Mouse (Mus musculus) mature B cell (primary cell): ENCODE measurements around the gene Hadh.

Source experiments
- in situ Hi-C: fragments of 300-500 bp; cut with MboI; formaldehyde crosslinking; loops from 2 replicates; pipeline ENCODE4 v1.14.3; 2019

The Hadh gene

DNA sequence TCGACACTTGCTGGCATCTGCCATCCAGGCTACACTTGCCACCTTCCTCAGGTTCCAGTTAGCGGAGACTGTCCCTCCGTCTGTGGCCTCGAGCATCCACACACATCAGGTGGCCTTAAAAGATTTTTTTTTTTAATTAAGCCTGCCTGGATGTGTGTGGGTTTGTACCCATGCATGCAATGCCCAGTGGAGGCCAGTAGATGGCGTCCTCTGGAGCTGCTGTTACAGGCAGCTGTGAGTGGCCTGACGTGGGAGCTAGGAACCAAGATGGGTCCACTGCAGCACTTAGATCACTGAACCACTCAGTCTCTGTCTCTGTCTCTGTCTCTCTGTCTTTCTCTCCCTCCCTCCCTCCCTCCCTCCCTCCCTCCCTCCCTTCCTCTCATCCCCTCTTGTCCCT is 43.8 kb downstream of the Hadh start:
- in situ Hi-C loops: no loop called here

GRCm38 (mm10) chr3:131218636-131219390 is 53.1 kb downstream of the Hadh start:
- in situ Hi-C loops: no loop called here

- in situ Hi-C loops: no loop called here
Measured at GRCm38 (mm10) chr3:131214841-131215240, 57.1 kb downstream of the Hadh start.

- in situ Hi-C loops: no loop called here
Measured at GRCm38 (mm10) chr3:131214060-131214658, 57.7 kb downstream of the Hadh start.

DNA sequence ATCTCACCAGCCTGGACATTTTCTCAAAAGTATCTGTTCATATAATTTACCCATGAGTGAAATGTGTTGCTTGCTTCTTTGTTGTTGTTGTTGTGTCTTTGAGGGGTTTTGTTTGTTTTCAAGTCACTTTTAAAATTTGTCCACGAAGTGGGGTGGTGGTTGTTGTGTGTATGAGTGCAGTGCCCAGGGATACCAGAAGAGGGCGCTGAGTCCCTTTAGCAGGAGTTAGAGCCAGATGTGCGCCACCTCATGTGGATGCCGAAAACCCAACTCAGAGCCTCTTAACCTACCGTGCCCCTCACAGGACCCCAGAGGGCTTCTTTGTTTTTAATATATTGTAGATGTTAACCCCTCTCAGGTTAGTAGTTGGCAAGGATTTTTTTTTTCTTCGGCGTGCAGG is 59.7 kb downstream of the Hadh start:
- in situ Hi-C loops: no loop called here

DNA sequence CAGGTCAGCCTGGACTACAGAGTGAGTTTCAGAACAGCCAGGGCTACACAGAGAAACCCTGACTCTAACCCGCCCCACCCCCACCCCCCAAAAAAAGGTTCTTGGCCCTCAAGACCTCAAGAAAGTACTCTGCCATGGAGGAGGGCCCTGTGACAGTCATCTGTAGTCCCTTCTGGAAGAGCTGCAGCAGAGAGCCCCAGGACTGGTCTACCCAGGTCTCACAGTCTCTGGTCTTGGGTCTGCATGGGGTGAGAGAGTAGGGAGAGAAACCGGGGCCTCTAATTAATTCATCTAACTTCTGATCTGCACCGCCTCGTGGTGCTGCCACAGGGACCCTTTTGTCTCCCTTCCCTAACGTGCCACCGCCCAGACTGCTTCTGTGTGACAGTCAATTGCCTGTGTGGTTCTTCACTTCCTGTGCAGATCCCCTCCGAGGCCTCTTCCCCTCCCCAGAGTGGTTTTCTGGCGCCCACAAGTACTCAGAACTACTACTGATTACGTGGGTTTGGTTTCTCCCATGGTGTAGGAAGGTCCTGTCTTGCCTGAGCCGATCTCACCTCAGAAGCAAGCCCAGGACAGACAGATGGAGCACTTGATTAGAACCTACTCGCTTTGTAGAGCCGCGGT is 63.5 kb downstream of the Hadh start:
- in situ Hi-C loops: no loop called here

- in situ Hi-C loops: no loop called here
Measured at GRCm38 (mm10) chr3:131207846-131208245, 64.1 kb downstream of the Hadh start.

GRCm38 (mm10) chr3:131202311-131202710 is 69.6 kb downstream of the Hadh start:
- in situ Hi-C loops: no loop called here

GRCm38 (mm10) chr3:131199590-131200288 is 72.2 kb downstream of the Hadh start:
- in situ Hi-C loops: no loop called here

DNA sequence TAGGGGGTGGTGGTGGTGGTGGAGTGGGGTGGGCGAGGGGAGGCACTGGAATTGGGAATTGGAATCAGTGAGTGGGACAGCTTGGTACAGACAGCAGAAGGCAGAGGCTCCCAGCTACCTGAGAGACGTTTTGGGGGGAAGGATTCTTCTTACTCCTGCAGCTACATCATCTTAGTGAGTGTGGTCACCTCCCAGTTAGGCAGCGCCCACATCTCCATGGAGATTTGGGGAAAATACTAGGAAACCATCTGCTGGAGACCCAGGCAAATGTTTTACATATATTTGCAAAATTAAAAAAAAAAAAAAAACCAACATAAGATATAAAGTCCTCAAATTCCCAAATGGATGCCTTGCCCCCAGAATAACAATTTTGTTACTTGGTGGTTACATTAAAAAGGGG is 72.9 kb downstream of the Hadh start:
- in situ Hi-C loops: no loop called here

DNA sequence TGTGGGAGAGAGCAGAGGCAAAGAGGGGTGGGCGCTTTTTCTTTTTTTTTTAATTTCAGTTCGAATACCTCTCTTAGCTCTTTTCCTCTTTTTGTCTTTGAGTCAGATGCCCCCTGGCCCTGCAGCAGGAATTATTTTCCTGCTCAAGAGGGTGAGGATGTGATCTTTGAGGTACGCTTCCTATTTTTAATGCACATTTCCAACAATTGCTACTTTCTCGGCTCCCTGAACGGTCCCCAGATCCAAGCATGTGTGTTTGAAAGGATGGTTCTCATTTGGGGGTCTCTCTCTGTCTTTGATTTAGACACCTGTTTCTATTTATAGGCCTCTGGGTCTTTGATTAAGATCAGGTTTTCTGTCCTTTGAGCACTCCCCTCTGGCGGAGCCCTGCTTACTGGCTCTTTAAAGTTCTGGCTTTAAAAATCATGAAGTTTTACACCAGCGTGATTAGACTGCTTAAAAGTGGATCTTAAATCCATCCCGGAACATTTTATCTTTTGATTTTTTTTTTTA is 75.3 kb downstream of the Hadh start:
- in situ Hi-C loops: no loop called here

DNA sequence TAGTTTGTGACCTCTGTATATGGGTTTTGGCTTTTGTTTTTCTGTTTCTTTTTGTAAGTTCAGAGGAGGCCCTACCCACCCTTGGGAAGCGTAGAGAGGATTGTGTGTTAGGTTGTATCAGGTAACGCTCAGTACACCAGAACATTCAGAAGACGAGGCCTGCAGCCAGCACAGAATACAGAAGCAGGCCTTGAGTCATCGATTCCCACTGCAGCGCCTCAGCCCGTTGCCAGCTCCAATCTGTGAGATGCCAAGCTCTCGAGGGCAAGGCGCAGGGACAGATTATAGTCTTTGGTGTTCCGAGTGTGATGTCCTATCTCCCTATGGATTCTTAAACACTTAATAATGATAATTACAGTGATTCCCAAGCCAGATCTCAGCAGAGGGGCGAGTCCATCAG is 75.9 kb downstream of the Hadh start:
- in situ Hi-C loops: no loop called here

DNA sequence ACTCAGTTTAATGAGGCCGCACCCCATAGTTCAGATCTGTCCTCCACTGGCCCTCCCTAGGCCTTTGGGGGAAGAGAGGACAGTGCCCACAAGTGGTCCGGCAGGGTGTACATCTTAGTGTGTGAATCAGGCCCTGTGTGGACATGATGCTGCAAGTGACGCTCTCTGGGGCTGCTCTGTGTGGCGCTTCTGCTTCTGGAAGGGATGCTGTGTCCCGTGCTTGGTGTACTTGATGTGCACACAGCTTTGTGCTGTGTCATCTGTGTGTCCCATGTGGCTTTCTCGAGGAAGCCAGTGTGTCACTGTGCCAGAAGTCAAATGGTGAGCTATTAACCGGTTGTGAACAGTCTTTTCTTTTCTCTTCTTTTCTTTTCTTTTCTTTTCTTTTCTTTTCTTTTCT is 80.4 kb downstream of the Hadh start:
- in situ Hi-C loops: no loop called here

DNA sequence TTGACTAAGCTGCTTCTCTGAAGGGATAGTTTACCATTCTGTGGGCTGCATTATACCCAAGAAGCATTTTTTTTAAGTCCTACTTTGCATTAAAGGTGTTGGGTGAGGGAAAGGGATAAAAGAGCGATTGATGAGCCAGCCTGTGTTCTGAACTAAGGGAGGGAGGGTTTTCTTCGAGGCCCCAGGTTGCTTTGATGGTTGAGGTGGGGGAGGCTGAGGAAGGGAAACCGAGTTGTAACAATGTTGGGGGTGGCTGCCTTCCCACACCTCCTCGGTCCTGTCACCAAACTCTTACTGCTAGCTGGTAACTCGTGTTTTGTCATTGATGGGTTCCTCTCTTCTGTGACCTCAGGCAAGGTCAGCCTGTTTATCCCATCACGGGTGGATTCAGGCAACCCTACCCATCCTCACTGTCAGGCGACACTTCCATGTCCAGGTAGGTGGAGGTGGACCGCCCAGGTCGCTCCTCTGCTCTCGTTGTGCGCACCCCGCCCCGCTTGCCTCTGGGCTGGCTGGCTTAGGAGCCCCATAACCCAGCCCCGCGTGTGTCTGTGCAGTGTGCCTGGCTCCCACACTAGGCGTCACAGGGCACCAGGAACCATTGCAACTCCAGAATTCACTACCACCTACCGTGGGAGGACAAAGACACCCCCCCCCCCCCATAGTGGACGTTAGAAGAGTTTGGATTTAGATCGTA is 81.1 kb downstream of the Hadh start:
- in situ Hi-C loops: no loop called here

DNA sequence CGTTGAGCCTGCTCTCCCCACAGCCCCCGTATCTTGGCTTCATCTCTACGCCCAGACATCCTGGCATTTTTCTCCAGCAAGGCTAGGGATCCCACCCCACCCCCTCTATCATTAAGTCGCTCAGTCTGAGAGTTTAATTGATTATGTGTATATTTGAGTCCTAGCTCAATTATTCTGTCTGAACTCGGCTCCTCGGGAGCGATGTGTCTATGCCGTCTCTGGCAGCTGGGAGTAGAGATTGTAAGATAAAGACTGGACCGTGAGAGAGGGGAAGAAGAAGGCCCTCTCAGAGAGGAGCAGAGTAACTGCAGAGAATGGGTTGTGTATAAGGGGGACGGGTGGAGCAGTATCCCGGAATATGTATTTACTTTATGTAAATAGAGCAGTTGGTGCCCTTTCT is 81.7 kb downstream of the Hadh start:
- in situ Hi-C loops: no loop called here

DNA sequence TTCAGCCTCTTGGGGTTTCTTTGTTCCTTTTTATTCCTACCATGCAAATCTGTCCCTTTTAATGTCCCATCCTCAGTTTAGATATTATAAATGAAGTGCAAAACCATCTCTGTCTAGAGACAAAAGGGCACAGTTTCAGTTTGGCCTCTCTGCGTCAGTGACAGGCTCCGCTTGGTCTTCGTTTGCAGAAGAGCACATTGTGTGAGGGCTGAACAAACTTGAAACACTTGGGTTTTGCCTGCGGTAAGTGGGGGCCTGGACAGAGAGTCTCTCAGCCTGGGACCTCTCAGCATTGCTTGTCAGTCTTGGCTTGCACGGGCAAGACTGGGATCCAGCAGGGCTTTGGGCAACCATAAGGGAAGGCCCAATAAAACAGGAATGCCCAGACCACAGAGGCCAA is 85.7 kb downstream of the Hadh start:
- in situ Hi-C loops: no loop called here
